ENCODE assay signal across 17 mouse cellular contexts in genomic region chr3:40534141-40534540, GRCm38 (mm10).
"Had no signal": no experiment of that assay in that cellular context is flagged by ENCODE, and none has a peak within 500 bp of the region (broad histone marks: within the 10 kb centered on the region; RNA-seq: fewer than 3 reads in every experiment).

No protein-coding gene starts in this region.

- DNase-seq: lung, adult 18-20 months; lung, embryonic 14.5 days; lung, postnatal 10 days; lung, postnatal 4 days; midbrain, embryonic 14.5 days; right cerebral cortex, postnatal 25 days; right cerebral cortex, postnatal 4 days; thymus, adult 18-20 months; thymus, postnatal 14 days; thymus, postnatal 36 days had no signal

- H3K4me3 ChIP-seq: midbrain, embryonic 10.5 days; midbrain, embryonic 12.5 days; neural tube, embryonic 12.5 days; stomach, embryonic 15.5 days had no signal

- H3K36me3 ChIP-seq: midbrain, embryonic 10.5 days; midbrain, embryonic 12.5 days; neural tube, embryonic 12.5 days; stomach, embryonic 15.5 days had no signal

- H3K27ac ChIP-seq: liver, embryonic 14.5 days; midbrain, embryonic 10.5 days; midbrain, embryonic 12.5 days; neural tube, embryonic 12.5 days; stomach, embryonic 15.5 days; stomach, postnatal 0 days had no signal

- ATAC-seq: midbrain, embryonic 16.5 days had no signal

- H3K9ac ChIP-seq: liver, embryonic 14.5 days; lung, embryonic 14.5 days; midbrain, embryonic 12.5 days; neural tube, embryonic 12.5 days; stomach, embryonic 15.5 days had no signal
